Mouse (Mus musculus): ENCODE results near the gene Zkscan7.

- TF ChIP-seq CTCF (IDR thresholded peaks at IDR 0.05; ENCODE audit: control insufficient read depth, insufficient read depth, insufficient replicate concordance, low read depth, low read length) (no peak), POLR2A (IDR thresholded peaks at IDR 0.05; ENCODE audit: control insufficient read depth, low read depth, low read length) (no peak)
Measured at GRCm38 (mm10) chr9:122875145-122875544, 10.3 kb upstream of the Zkscan7 start.
